Mouse (Mus musculus) lung, adult 2 months (tissue): ENCODE results near the gene Il31.

ENCODE experiments used
- CTCF ChIP-seq: fragments of 200-500 bp; IDR thresholded peaks from 2 replicates; pipeline ENCODE4 v1.5.1; 2011; ENCODE audit warnings: mild to moderate bottlenecking, low read length, control low read depth; ENCODE audit not compliant: insufficient read depth
- POLR2A ChIP-seq: fragments of 200-500 bp; IDR thresholded peaks from 2 replicates; pipeline ENCODE4 v1.6.1; 2011; ENCODE audit warnings: low read depth, mild to moderate bottlenecking, control low read depth, low read length, borderline replicate concordance; ENCODE audit errors: extremely low read depth

GRCm38 (mm10) chr5:123512102-123512501, 22.8 kb upstream of the Il31 start:
- TF ChIP-seq CTCF (no peak), POLR2A (no peak)
